Mouse (Mus musculus): Measurements from ENCODE around the gene Kmt5b. TPM values are rescaled to one million over a fixed set of nuclear protein-coding genes. Genes with fewer than 3 reads are reported as not detected.

Kmt5b gene
- polyA plus RNA-seq, 1 experiment from 2014 or later, result 52.7 TPM

GRCm38 (mm10) chr19:3832851-3833353 is 65.7 kb downstream of the Kmt5b start:
- no peak for DNase-seq (ENCODE audit: low spot score)
- Histone ChIP-seq H3K9ac (ENCODE audit: low read depth, low read length) (no peak overlapping the region), H3K4me1 (replicated peaks; ENCODE audit: control insufficient read depth, insufficient read depth, low read length) (no peaks in the 10 kb centered on the region), H3K4me3 (ENCODE audit: low read depth, low read length) (no peak overlapping the region), H3K36me3 (ENCODE audit: control insufficient read depth, insufficient read depth, low read length) (no peaks in the 10 kb centered on the region), H3K4me2 (replicated peaks; ENCODE audit: low read depth, low read length) (no peak overlapping the region), H3K27ac (ENCODE audit: low read depth, low read length) (no peak overlapping the region), H3K9me3 (ENCODE audit: control insufficient read depth, low read length) (no peaks in the 10 kb centered on the region), H3K27me3 (ENCODE audit: control insufficient read depth, insufficient read depth, low read length) (no peaks in the 10 kb centered on the region)
- 72% methylated on average over 4 of the region's 4 CpGs for WGBS
- ATAC-seq (ENCODE audit: low FRiP score), result no peak

- no peak overlapping the region for H3K27ac ChIP-seq (ENCODE audit: low read depth, low read length)
- no peaks in the 10 kb centered on the region for H3K4me1 ChIP-seq (replicated peaks; ENCODE audit: control insufficient read depth, insufficient read depth, low read length)
- no peak overlapping the region for H3K4me3 ChIP-seq (ENCODE audit: low read depth, low read length)
- H3K9ac ChIP-seq (ENCODE audit: low read depth, low read length), result no peak overlapping the region
- H3K36me3 ChIP-seq (ENCODE audit: control insufficient read depth, insufficient read depth, low read length), result no peaks in the 10 kb centered on the region
- WGBS, result 92% methylated on average over 7 of the region's 7 CpGs
- H3K27me3 ChIP-seq (ENCODE audit: control insufficient read depth, insufficient read depth, low read length), result no peaks in the 10 kb centered on the region
- no peak overlapping the region for H3K4me2 ChIP-seq (replicated peaks; ENCODE audit: low read depth, low read length)
- DNase-seq (ENCODE audit: low spot score) (no peak), ATAC-seq (ENCODE audit: low FRiP score) (no peak)
- H3K9me3 ChIP-seq (ENCODE audit: control insufficient read depth, low read length), result no peaks in the 10 kb centered on the region
Observed at GRCm38 (mm10) chr19:3834301-3834700, 67.1 kb downstream of the Kmt5b start.

- Histone ChIP-seq H3K36me3 (ENCODE audit: control insufficient read depth, insufficient read depth, low read length) (no peaks in the 10 kb centered on the region), H3K9me3 (ENCODE audit: control insufficient read depth, low read length) (no peaks in the 10 kb centered on the region), H3K27me3 (ENCODE audit: control insufficient read depth, insufficient read depth, low read length) (no peaks in the 10 kb centered on the region), H3K4me2 (replicated peaks; ENCODE audit: low read depth, low read length) (no peak overlapping the region), H3K4me3 (ENCODE audit: low read depth, low read length) (no peak overlapping the region), H3K27ac (ENCODE audit: low read depth, low read length) (no peak overlapping the region), H3K9ac (ENCODE audit: low read depth, low read length) (no peak overlapping the region), H3K4me1 (replicated peaks; ENCODE audit: control insufficient read depth, insufficient read depth, low read length) (no peaks in the 10 kb centered on the region)
- WGBS, result 93% methylated on average over 9 of the region's 9 CpGs
- ATAC-seq (ENCODE audit: low FRiP score), result no peak
- DNase-seq (ENCODE audit: low spot score), result no peak
Observed at GRCm38 (mm10) chr19:3836791-3837190, 69.6 kb downstream of the Kmt5b start.

GRCm38 (mm10) chr19:3838931-3839330 is 71.7 kb downstream of the Kmt5b start:
- WGBS, result 84% methylated on average over 3 of the region's 3 CpGs
- Histone ChIP-seq H3K4me2 (replicated peaks; ENCODE audit: low read depth, low read length) (no peak overlapping the region), H3K9me3 (ENCODE audit: control insufficient read depth, low read length) (no peaks in the 10 kb centered on the region), H3K4me3 (ENCODE audit: low read depth, low read length) (no peak overlapping the region), H3K9ac (ENCODE audit: low read depth, low read length) (no peak overlapping the region), H3K27ac (ENCODE audit: low read depth, low read length) (no peak overlapping the region), H3K4me1 (replicated peaks; ENCODE audit: control insufficient read depth, insufficient read depth, low read length) (no peaks in the 10 kb centered on the region), H3K36me3 (ENCODE audit: control insufficient read depth, insufficient read depth, low read length) (no peaks in the 10 kb centered on the region), H3K27me3 (ENCODE audit: control insufficient read depth, insufficient read depth, low read length) (no peaks in the 10 kb centered on the region)
- no peak for ATAC-seq (ENCODE audit: low FRiP score)
- DNase-seq (ENCODE audit: low spot score), result no peak

GRCm38 (mm10) chr19:3839686-3840085 is 72.5 kb downstream of the Kmt5b start:
- H3K9me3 ChIP-seq (ENCODE audit: control insufficient read depth, low read length), result no peaks in the 10 kb centered on the region
- ATAC-seq (ENCODE audit: low FRiP score) (no peak), DNase-seq (ENCODE audit: low spot score) (no peak)
- H3K4me2 ChIP-seq (replicated peaks; ENCODE audit: low read depth, low read length), result no peak overlapping the region
- H3K4me3 ChIP-seq (ENCODE audit: low read depth, low read length), result no peak overlapping the region
- H3K4me1 ChIP-seq (replicated peaks; ENCODE audit: control insufficient read depth, insufficient read depth, low read length), result no peaks in the 10 kb centered on the region
- no peaks in the 10 kb centered on the region for H3K27me3 ChIP-seq (ENCODE audit: control insufficient read depth, insufficient read depth, low read length)
- no peak overlapping the region for H3K27ac ChIP-seq (ENCODE audit: low read depth, low read length)
- H3K9ac ChIP-seq (ENCODE audit: low read depth, low read length), result no peak overlapping the region
- H3K36me3 ChIP-seq (ENCODE audit: control insufficient read depth, insufficient read depth, low read length), result no peaks in the 10 kb centered on the region
- WGBS, result 68% methylated on average over 2 of the region's 2 CpGs

GRCm38 (mm10) chr19:3840214-3840651 is 73.0 kb downstream of the Kmt5b start:
- H3K4me1 ChIP-seq (replicated peaks; ENCODE audit: control insufficient read depth, insufficient read depth, low read length), result no peaks in the 10 kb centered on the region
- no peak overlapping the region for H3K4me2 ChIP-seq (replicated peaks; ENCODE audit: low read depth, low read length)
- no peaks in the 10 kb centered on the region for H3K27me3 ChIP-seq (ENCODE audit: control insufficient read depth, insufficient read depth, low read length)
- DNase-seq (ENCODE audit: low spot score), result no peak
- H3K27ac ChIP-seq (ENCODE audit: low read depth, low read length), result no peak overlapping the region
- no peak overlapping the region for H3K4me3 ChIP-seq (ENCODE audit: low read depth, low read length)
- no peaks in the 10 kb centered on the region for H3K36me3 ChIP-seq (ENCODE audit: control insufficient read depth, insufficient read depth, low read length)
- H3K9ac ChIP-seq (ENCODE audit: low read depth, low read length), result no peak overlapping the region
- ATAC-seq (ENCODE audit: low FRiP score), result no peak
- no peaks in the 10 kb centered on the region for H3K9me3 ChIP-seq (ENCODE audit: control insufficient read depth, low read length)
- 56% methylated on average over 5 of the region's 5 CpGs for WGBS

GRCm38 (mm10) chr19:3840685-3841084 is 73.5 kb downstream of the Kmt5b start:
- no peak for ATAC-seq (ENCODE audit: low FRiP score)
- no peaks in the 10 kb centered on the region for H3K4me1 ChIP-seq (replicated peaks; ENCODE audit: control insufficient read depth, insufficient read depth, low read length)
- no peak overlapping the region for H3K27ac ChIP-seq (ENCODE audit: low read depth, low read length)
- H3K9ac ChIP-seq (ENCODE audit: low read depth, low read length), result no peak overlapping the region
- WGBS, result 90% methylated on average over 5 of the region's 5 CpGs
- no peak overlapping the region for H3K4me3 ChIP-seq (ENCODE audit: low read depth, low read length)
- H3K9me3 ChIP-seq (ENCODE audit: control insufficient read depth, low read length), result no peaks in the 10 kb centered on the region
- H3K27me3 ChIP-seq (ENCODE audit: control insufficient read depth, insufficient read depth, low read length), result no peaks in the 10 kb centered on the region
- no peak for DNase-seq (ENCODE audit: low spot score)
- H3K36me3 ChIP-seq (ENCODE audit: control insufficient read depth, insufficient read depth, low read length), result no peaks in the 10 kb centered on the region
- no peak overlapping the region for H3K4me2 ChIP-seq (replicated peaks; ENCODE audit: low read depth, low read length)

- H3K9me3 ChIP-seq (ENCODE audit: control insufficient read depth, low read length), result no peaks in the 10 kb centered on the region
- no peaks in the 10 kb centered on the region for H3K36me3 ChIP-seq (ENCODE audit: control insufficient read depth, insufficient read depth, low read length)
- 48% methylated on average over 12 of the region's 12 CpGs for WGBS
- no peak overlapping the region for H3K4me3 ChIP-seq (ENCODE audit: low read depth, low read length)
- ATAC-seq (ENCODE audit: low FRiP score) (no peak), DNase-seq (ENCODE audit: low spot score) (no peak)
- H3K4me2 ChIP-seq (replicated peaks; ENCODE audit: low read depth, low read length), result no peak overlapping the region
- H3K9ac ChIP-seq (ENCODE audit: low read depth, low read length), result no peak overlapping the region
- no peaks in the 10 kb centered on the region for H3K4me1 ChIP-seq (replicated peaks; ENCODE audit: control insufficient read depth, insufficient read depth, low read length)
- H3K27ac ChIP-seq (ENCODE audit: low read depth, low read length), result no peak overlapping the region
- no peaks in the 10 kb centered on the region for H3K27me3 ChIP-seq (ENCODE audit: control insufficient read depth, insufficient read depth, low read length)
Observed at GRCm38 (mm10) chr19:3842359-3843148, 75.3 kb downstream of the Kmt5b start.

GRCm38 (mm10) chr19:3843629-3844028 is 76.4 kb downstream of the Kmt5b start:
- DNase-seq (ENCODE audit: low spot score) (no peak), ATAC-seq (ENCODE audit: low FRiP score) (no peak)
- H3K4me3 ChIP-seq (ENCODE audit: low read depth, low read length), result no peak overlapping the region
- H3K27me3 ChIP-seq (ENCODE audit: control insufficient read depth, insufficient read depth, low read length), result no peaks in the 10 kb centered on the region
- H3K9me3 ChIP-seq (ENCODE audit: control insufficient read depth, low read length), result no peaks in the 10 kb centered on the region
- no peaks in the 10 kb centered on the region for H3K4me1 ChIP-seq (replicated peaks; ENCODE audit: control insufficient read depth, insufficient read depth, low read length)
- no peak overlapping the region for H3K27ac ChIP-seq (ENCODE audit: low read depth, low read length)
- WGBS, result 89% methylated on average over 2 of the region's 2 CpGs
- H3K36me3 ChIP-seq (ENCODE audit: control insufficient read depth, insufficient read depth, low read length), result no peaks in the 10 kb centered on the region
- H3K4me2 ChIP-seq (replicated peaks; ENCODE audit: low read depth, low read length), result no peak overlapping the region
- H3K9ac ChIP-seq (ENCODE audit: low read depth, low read length), result no peak overlapping the region
